Mouse (Mus musculus): ENCODE results near the gene Spata17.
A peak's percentile ranks its signal among the peaks of the same experiment; 100 is the strongest.

Gene Spata17

GRCm38 (mm10) chr1:187215181-187216116 is at the start of gene Spata17, which contains the start of gene Gpatch2:
Spata17 (minus strand) TSS chr1:187215465.
Gpatch2 (plus strand) TSS chr1:187215508.
- DNase-seq (ENCODE audit: low spot score): peak; percentile 79

GRCm38 (mm10) chr1:187258756-187259155 is 43.5 kb upstream of the Spata17 start:
- DNase-seq (ENCODE audit: low spot score): no peak

DNA sequence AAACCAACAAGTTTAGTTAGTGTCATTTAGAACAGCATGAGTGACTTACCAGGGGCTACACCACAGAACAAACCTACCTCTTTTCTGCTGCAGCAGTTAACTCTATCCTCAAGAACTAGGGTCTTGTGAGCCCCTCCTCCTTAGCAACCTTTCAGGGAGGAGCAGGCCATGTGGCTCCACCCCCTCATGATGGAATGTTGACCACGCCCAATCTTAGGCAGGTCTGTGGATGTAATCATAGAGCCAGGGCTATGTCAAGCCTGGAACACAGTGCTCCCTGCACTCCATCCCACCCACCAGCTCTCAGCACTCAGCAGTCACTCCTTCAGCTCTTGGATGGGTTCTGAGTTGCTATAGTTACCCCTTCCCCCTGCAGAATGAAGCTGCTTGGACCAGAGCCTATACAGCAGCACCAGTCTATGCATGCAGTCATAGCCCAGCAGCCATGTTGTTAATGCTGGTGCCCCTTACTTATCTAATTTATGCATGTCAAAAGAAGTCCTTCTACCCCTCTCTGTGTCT is 35.5 kb upstream of the Spata17 start:
- no peak for DNase-seq (ENCODE audit: low spot score)

DNA sequence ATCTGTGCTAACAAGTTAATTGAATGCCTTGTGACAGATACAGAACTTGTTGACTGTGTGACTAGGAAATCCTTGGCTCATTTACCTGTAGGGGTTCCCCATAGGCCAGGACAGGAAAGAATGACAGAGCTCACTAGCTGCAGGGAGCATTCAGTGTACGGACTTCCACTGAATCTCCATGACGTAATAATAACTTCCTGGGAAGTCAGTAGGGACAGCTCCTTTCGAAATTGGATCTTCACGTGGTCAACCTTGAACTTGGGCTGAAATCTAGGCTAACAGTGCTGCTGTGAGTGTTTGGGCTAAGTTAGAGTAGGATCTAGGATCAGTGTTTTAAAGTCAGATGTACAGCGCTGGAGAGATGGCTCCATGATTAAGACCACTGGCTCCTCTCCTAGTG is 29.5 kb upstream of the Spata17 start:
- no peak for DNase-seq (ENCODE audit: low spot score)

- DNase-seq (ENCODE audit: low spot score): no peak
Observed at GRCm38 (mm10) chr1:187241329-187241728, 26.1 kb upstream of the Spata17 start.

GRCm38 (mm10) chr1:187240304-187240703 is 25.0 kb upstream of the Spata17 start:
- no peak for DNase-seq (ENCODE audit: low spot score)

DNA sequence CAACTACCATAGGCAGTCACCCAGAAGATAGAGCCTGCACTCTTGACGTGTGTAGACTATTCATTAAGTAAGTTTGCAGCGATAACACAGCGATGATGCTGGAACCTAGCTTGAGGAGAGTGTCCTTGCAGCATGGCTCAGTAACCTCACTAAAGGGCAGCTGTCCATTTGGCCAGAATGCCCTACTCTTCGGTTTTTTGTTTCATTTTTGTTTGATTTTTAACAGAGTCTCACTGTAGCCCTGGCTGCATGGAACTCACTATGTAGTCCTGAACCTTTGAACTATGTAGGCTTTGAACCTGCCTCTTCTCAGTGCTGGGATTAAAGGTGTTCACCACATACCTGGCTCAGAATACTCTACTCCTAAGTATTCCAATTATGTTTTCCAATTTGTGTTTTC is 22.8 kb upstream of the Spata17 start:
- no peak for DNase-seq (ENCODE audit: low spot score)

DNA sequence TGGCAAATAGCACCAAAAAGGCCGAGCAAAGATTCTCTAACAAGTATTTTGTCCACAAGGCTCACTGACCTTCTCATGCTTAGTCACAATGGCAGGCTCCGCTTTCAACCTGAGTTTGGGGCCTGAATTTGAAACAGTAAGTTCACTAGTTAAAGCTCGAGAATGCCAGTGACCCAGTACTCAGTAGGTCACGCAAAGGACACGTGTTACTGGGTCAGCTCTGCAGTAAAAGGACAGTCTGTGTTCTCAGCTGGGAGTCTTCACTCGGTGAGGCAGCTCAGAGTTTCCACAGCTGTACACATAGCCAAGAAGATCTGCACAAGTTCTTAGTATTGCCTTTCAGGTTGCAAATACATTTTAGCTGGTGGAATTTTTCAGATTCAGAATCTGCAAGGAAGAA is 21.0 kb upstream of the Spata17 start:
- DNase-seq (ENCODE audit: low spot score): no peak

DNA sequence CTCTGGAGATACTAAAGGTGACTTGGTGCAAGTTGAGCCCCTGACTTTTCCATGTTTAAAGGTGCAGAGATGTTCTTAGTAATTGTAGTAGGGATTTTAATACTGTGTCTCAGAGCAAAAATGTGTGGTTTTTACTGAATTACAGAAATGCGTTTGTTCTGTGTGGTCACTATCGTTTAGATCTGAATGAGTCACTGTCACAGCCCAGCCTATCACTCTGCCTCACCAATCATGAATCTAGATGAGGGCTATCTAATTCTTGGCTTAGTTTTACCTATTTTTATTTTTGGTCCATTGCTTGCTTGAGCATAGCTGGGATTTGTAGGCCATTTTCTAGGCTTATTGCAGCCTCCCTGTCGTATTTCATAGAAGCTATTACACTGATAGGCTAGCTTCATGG is 19.9 kb upstream of the Spata17 start:
- no peak for DNase-seq (ENCODE audit: low spot score)

GRCm38 (mm10) chr1:187232996-187233615 is 17.8 kb upstream of the Spata17 start:
- DNase-seq (ENCODE audit: low spot score): no peak

DNA sequence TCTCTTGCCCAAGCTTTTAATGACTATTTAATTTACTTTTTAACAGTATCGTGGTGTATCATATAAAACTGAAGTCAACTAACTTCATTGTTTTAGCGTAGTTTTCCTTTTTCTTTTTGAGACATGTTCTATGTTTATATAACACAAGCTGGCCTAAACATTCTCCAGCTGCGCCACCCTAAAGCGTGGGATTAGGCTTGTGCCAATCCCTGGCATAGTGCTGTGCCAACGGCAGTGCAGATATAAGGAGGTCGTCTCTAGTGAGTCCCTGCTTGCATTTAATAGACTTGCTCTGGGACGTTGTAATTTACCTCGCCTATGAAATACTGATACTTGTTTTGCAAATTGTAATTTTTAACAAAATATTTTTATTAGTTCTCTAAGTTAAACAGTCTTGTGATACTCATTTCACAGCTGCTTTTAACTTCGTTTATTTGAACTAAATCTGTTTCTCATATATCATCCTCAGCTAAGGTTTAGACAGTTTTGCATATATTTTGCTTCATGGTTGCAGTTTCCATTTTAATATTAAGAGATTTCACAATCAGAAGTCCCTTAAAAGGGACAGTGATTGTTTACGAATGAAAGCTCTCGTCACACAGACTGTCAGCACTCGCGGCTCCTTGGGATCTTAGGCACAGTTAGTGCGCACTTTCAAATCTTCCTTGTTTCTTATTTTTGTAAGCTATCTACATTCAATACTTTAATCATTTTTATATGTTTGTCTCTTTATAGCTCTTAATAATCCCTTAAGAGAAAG is 17.1 kb upstream of the Spata17 start:
- DNase-seq (ENCODE audit: low spot score): no peak

DNA sequence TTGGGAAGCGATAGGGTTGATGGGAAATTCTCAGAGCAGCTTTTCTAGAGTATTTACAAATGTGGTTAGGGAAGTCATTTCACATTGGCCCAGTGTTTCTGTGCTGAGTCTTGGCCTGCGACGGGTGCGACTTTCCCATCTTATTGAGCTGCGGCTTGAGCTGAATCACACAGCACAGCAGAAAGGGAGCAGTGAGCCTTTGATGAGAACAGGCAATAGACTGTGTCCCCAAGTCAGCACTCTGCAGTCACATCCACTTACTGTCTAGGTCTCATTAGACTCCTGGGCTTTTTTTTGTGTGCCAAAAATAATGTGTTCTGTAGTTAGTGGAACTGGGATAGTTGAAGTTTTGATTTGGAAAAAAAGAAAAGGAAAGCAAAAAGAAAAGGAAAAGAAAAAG is 15.0 kb upstream of the Spata17 start:
- no peak for DNase-seq (ENCODE audit: low spot score)

DNA sequence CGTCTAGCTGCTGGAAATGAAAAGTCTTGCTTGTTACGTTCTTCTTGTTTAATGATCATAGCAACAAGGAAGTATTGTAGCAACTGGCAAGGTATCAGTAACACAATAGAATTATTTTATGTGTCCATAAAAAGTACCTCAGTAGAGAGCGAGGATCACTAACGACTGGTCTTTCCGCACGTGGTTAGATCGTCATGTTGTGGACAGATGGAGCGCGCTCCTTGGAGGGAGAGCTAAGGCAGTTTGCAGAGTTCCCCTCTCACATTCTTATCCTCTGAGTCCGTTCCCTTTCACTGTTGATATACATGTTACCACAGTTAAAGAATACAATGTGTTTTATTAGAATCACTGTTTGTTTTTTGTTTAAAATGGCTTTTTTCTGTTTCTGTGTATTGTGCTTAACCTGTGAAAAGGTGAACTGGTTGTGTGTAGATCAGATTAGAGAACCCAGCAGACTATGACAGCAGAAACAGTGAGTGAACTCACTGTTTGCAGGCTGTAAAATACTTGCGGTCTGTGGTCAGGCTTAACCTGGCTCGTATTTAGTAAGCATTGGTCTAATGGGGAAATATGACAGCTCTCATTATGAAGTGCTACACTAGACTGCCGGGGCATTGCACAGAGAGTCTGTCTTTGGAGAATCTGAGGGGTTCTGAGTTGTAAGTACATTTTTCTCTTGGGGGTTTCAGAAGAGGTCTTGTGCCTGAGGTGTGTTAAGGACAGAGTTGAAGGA is 13.3 kb upstream of the Spata17 start:
- no peak for DNase-seq (ENCODE audit: low spot score)

DNA sequence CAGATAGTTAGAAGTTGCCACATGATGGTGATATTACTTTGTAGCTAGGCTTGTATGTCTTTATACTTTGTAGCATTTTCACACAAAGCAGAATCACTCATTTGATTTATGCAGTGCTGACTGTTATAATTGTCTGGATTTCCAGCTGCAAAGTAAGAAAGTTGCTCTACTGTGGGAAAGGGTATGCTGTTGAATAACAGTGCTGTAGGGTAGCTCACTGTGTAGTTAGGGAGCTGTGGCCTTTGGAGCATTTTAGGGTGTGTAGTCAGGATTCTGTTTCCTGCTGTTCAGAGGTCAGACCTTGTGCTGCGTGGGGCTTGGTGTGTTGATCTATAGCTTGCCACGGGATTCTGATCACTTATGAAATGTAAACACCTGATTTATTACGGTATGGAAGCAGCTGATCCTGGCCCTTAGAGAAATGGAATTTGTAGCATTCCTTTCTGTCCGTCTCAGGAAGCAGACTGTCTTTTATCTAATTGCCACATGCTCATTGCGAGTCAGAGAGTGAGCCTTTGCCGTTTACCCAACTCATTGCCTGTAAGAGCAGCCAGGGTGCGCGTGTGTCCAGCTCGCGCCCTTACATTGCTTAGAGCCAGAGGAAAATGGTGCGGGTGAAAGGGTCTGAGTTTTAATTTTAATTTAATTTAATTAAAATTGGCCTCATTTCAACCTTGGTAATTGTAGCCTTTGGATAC is 11.2 kb upstream of the Spata17 start:
- DNase-seq (ENCODE audit: low spot score): no peak

DNA sequence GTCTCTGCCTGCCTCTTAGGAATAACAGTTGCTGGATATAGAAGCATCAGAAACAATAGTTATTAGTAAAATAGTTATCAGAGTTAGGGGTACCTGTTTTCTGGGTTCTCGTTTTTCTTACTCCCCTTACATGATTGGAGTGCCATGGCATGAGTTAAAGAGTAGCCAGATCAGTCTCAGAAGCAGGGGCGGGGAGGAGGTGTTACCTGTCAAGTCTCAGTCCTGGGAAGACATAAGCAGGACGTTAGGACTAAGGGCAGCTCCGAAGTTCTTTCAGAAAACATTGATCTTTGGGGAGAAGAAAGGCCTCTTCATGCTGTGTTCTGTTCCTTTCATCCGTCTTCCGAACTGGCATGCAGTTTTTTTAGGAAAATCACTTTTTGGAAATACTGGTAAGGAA is 5.5 kb upstream of the Spata17 start:
- no peak for DNase-seq (ENCODE audit: low spot score)

DNA sequence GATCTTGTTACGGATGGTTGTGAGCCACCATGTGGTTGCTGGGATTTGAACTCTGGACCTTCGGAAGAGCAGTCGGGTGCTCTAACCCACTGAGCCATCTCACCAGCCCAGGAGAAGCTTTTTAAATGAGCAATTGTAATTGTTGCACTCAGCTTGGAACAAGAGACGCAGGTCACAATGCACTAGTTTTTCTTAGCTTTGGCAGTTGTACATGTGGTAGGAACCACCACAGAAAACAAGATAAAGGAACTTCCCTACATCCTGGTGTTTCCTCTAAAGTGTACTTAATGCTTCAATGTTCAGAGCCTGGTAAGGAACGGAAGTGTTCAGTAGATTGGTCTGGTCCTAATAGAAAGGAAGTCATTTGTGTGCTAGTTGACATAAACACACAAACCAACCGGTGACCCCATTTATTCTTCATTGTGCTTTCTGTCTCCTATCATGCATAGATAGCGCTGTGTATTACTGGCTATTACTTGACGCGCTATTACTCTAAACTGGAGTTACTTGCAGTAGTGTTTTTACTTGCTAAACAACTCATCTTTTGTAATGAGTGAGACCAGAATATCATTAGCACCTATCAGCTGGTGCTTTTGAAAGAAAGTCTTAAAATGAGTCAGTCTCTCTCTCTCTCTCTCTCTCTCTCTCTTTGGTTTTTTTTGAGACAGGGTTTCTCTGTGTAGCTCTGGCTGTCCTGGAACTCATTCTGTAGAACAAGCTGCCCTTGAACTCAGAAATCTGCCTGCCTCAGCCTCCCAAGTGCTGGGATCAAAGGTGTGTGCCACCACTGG is 1.6 kb upstream of the Spata17 start:
- DNase-seq (ENCODE audit: low spot score): no peak

DNA sequence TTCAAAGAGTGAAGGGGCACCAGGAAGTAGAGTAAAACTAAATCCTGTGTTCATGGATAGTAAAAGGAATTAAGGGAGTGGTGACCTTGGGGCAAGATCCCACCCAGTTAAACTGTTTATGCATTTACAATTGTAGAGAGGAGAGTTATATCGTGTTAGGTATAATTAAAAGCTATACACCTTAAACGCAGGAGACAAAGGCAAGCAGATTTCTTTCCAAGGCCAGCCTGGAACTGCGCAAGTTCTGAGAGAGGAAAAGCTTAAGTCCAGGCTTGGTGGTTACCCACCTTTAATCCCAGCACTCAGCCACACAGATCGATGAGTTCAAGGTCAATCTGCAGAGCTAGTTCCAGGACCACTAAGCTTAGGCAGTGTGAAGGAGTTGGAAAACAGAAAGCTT is 4.5 kb downstream of the Spata17 start:
- DNase-seq (ENCODE audit: low spot score): no peak

DNA sequence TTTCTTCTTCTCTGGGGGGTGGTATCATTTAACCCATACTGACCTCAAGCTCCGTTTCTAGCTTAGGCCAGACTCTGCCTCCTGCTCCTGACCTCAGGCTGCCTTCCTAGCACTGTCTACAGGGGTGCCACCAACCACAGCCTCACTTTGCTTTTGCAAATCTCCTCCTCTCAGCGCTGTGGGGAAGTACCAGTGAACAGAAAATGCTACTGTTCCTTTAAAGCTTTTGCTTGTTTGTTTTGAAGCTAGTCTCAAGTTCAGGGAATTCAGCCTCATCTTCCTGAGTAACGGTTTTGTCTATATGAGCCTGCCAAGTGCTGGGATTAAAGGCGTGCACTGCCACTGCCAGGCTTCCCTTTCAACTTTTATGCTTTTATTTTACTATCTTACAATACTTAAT is 5.8 kb downstream of the Spata17 start:
- DNase-seq (ENCODE audit: low spot score): no peak

GRCm38 (mm10) chr1:187205506-187205905 is 9.8 kb downstream of the Spata17 start:
- DNase-seq (ENCODE audit: low spot score): no peak

GRCm38 (mm10) chr1:187178546-187178945 is 36.7 kb downstream of the Spata17 start:
- no peak for DNase-seq (ENCODE audit: low spot score)
